In the genomic region with DNA sequence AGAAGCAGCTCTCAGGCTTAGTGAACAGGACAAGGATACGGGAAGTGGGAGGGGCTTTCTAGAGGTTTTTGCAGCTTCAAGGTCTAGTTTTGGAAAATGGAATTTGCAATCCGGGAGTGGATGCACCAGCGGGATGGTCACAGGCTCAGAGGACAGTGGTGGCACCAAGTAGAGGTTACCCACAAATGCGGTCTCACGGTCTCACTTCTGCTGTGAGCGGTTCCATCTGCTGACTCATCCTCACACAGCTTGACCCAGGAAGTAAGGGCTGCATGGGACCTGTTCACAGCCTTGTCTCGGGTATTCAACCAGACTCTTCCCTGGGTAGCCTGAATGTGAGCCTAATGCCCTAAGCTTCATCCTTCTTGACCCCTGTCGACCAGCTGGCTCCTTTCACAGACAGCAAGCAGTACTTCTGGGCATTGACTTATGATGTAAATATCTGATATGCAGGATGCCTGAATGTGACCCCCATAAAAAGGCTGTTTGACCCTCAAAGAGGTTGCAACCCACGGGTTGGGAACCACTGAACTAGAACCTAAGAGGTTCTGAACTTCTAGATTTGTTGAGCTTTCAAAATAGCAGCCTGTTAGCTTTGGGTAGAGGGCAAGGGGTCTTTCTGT, we compare ENCODE assay signal across 13 mouse cellular contexts. TPM values are rescaled to one million over a fixed set of nuclear protein-coding genes. Genes with fewer than 3 reads are reported as not detected.
DNase-seq lines count a peak whose midpoint lies in the region; ATAC-seq and TF ChIP-seq lines count a peak whose summit lies in the region.
"Had no signal": no experiment of that assay in that cellular context is flagged by ENCODE, and none has a peak within 500 bp of the region (broad histone marks: within the 10 kb centered on the region; RNA-seq: fewer than 3 reads in every experiment).

No protein-coding gene starts in this region.

- peak; percentile 59 for ATAC-seq in liver, embryonic 13.5 days (ENCODE audit: low read depth)
- ATAC-seq in neutrophil, adult 5-6 weeks (ENCODE audit: extremely low read depth, insufficient number of reproducible peaks, low FRiP score, poor library complexity, severe bottlenecking) = peak; percentile 53; the same call in 1 of the 2 replicates

- no peaks in the 10 kb centered on the region for H3K9me3 ChIP-seq in liver, embryonic 13.5 days (replicated peaks)
- H3K9me3 ChIP-seq in hindbrain, embryonic 10.5 days = no peaks in the 10 kb centered on the region
- H3K9me3 ChIP-seq: embryonic facial prominence, embryonic 10.5 days; limb, embryonic 13.5 days had no signal

- peaks cover 35% of the 10 kb centered on the region for H3K27me3 ChIP-seq in liver, embryonic 13.5 days
- no peaks in the 10 kb centered on the region for H3K27me3 ChIP-seq in hindbrain, embryonic 10.5 days (ENCODE audit: insufficient read depth, poor library complexity, severe bottlenecking)
- H3K27me3 ChIP-seq: limb, embryonic 13.5 days had no signal

- 44% methylated on average over 9 of the region's 9 CpGs for WGBS in liver, embryonic 13.5 days (ENCODE audit: insufficient replicate concordance)
- WGBS in hindbrain, embryonic 10.5 days = 77% methylated on average over 9 of the region's 9 CpGs

- peak; percentile 46 for DNase-seq in adrenal gland, adult 2 months
- DNase-seq in adrenal gland, adult 8-10 months = no peak
- peak; percentile 26 for DNase-seq in layer of hippocampus, adult 9-11 months
- no peak for DNase-seq in layer of hippocampus, adult 2 months (ENCODE audit: low spot score in 2 of 2)
- DNase-seq in liver, embryonic 13.5 days = no peak
- DNase-seq in hindbrain, embryonic 10.5 days (ENCODE audit: low spot score) = no peak
- DNase-seq in yolk sac, embryonic 10.5 days (ENCODE audit: low spot score) = no peak
- DNase-seq: cerebellum, adult 18-20 months; gastrocnemius, adult 2 months; lung, postnatal 36 days had no signal

- peaks cover 52% of the 10 kb centered on the region for H3K4me1 ChIP-seq in liver, embryonic 13.5 days (replicated peaks)
- H3K4me1 ChIP-seq in hindbrain, embryonic 10.5 days (replicated peaks) = peaks cover 8% of the 10 kb centered on the region

- no peak for TF ChIP-seq CTCF in layer of hippocampus, adult 2 months (conservative IDR thresholded peaks at IDR 0.05)

- H3K4me3 ChIP-seq in layer of hippocampus, adult 2 months = no peak overlapping the region
- no peak overlapping the region for H3K4me3 ChIP-seq in liver, embryonic 13.5 days (replicated peaks)
- no peak overlapping the region for H3K4me3 ChIP-seq in hindbrain, embryonic 10.5 days
- H3K4me3 ChIP-seq: embryonic facial prominence, embryonic 10.5 days; gastrocnemius, adult 2 months; limb, embryonic 13.5 days had no signal

- no peaks in the 10 kb centered on the region for H3K36me3 ChIP-seq in liver, embryonic 13.5 days
- no peaks in the 10 kb centered on the region for H3K36me3 ChIP-seq in hindbrain, embryonic 10.5 days
- H3K36me3 ChIP-seq: embryonic facial prominence, embryonic 10.5 days; limb, embryonic 13.5 days had no signal

- H3K4me2 ChIP-seq in liver, embryonic 13.5 days = peak overlapping the region; percentile 14; the same call in 1 of the 2 replicates
- H3K4me2 ChIP-seq: limb, embryonic 13.5 days had no signal

- no peak overlapping the region for H3K9ac ChIP-seq in liver, embryonic 13.5 days
- H3K9ac ChIP-seq: limb, embryonic 13.5 days had no signal

- no peak overlapping the region for H3K27ac ChIP-seq in layer of hippocampus, adult 2 months
- no peak overlapping the region for H3K27ac ChIP-seq in liver, embryonic 13.5 days
- no peak overlapping the region for H3K27ac ChIP-seq in hindbrain, embryonic 10.5 days
- H3K27ac ChIP-seq: embryonic facial prominence, embryonic 10.5 days; gastrocnemius, adult 2 months; limb, embryonic 13.5 days had no signal

RNA-seq across cellular contexts. Expression of gene Slc30a1, which starts 30.8 kb away (rescaled TPM):
- total RNA-seq in adrenal gland, adult 2 months (2021) = 10 to 100 TPM; 18.4 to 19.3 TPM
- 16.7 and 17.6 TPM in 2 replicates for polyA plus RNA-seq in adrenal gland, adult 2 months (2012; rRNA removed)
- 10 to 100 TPM; 20.4 to 26.5 (median 21.1) TPM for total RNA-seq in adrenal gland, adult 8-10 months (2022)
- 10 to 100 TPM; 35.5 to 37.1 TPM for total RNA-seq in layer of hippocampus, adult 2 months (2021)
- 2.7 and 3.0 TPM in 2 replicates for polyA plus RNA-seq in liver, embryonic 13.5 days (2015; fragmentation: Nextera tagmentation; extraction: Ambion mirVana)
- 9.3 and 9.7 TPM in 2 replicates for total RNA-seq in neutrophil, adult 5-6 weeks (2017)
- polyA plus RNA-seq in hindbrain, embryonic 10.5 days (2016; fragmentation: Nextera tagmentation; extraction: Ambion mirVana) = 1.3 and 1.6 TPM in 2 replicates

RNA-seq across cellular contexts. Expression of gene Nek2, which starts 54.5 kb away (rescaled TPM):
- 1 to 10 TPM; 1.7 to 2.2 TPM for total RNA-seq in adrenal gland, adult 2 months (2021)
- polyA plus RNA-seq in adrenal gland, adult 2 months (2012; rRNA removed) = 0.98 and 1.1 TPM in 2 replicates
- total RNA-seq in adrenal gland, adult 8-10 months (2022) = 1 to 10 TPM in 3 of 4 experiments, under 1 TPM in 1; 0.92 to 4.7 (median 1.5) TPM
- 1 to 10 TPM; 1.0 to 1.3 TPM for total RNA-seq in layer of hippocampus, adult 2 months (2021)
- 39.3 and 45.7 TPM in 2 replicates for polyA plus RNA-seq in liver, embryonic 13.5 days (2015; fragmentation: Nextera tagmentation; extraction: Ambion mirVana)
- total RNA-seq in neutrophil, adult 5-6 weeks (2017) = 1.5 and 2.3 TPM in 2 replicates
- polyA plus RNA-seq in hindbrain, embryonic 10.5 days (2016; fragmentation: Nextera tagmentation; extraction: Ambion mirVana) = 41.6 and 59.7 TPM in 2 replicates

Comparison
In these comparisons a context has a peak if more than half of its experiments do, and no peak if none do; other contexts are left out.
1. DNase-seq: peak in adrenal gland, adult 2 months (single experiment) and layer of hippocampus, adult 9-11 months (single experiment); none in adrenal gland, adult 8-10 months (single experiment), layer of hippocampus, adult 2 months (0 of 2), liver, embryonic 13.5 days (single experiment), hindbrain, embryonic 10.5 days (single experiment) and yolk sac, embryonic 10.5 days (single experiment).